Mouse (Mus musculus): Measurements from ENCODE around the gene Nrcam.

Nrcam gene

DNA sequence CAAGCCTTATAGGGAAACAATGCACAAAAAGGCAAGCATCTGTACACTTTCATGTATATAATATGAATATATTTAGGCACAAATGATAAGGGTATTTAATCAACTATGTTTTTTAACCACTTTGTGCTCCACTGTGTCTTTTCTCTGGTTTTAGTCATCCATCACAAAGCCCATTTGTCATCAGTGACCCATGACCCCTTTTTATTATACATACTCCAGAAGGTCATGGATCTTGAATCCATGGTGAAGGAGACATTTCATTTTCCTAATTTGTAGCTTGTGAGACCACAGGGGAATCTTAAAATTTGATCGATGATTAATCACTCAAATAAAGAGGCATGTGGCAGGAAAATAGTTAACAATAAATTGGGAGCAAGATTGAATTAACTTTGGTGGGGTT is 29.2 kb downstream of the Nrcam start:
- DNase-seq (ENCODE audit: low read depth, low spot score) = no peak

- DNase-seq (ENCODE audit: low read depth, low spot score) = no peak
Observed at GRCm38 (mm10) chr12:44371076-44371710, 42.5 kb downstream of the Nrcam start.

- no peak for DNase-seq (ENCODE audit: low read depth, low spot score)
Observed at GRCm38 (mm10) chr12:44375956-44376355, 47.3 kb downstream of the Nrcam start.

DNA sequence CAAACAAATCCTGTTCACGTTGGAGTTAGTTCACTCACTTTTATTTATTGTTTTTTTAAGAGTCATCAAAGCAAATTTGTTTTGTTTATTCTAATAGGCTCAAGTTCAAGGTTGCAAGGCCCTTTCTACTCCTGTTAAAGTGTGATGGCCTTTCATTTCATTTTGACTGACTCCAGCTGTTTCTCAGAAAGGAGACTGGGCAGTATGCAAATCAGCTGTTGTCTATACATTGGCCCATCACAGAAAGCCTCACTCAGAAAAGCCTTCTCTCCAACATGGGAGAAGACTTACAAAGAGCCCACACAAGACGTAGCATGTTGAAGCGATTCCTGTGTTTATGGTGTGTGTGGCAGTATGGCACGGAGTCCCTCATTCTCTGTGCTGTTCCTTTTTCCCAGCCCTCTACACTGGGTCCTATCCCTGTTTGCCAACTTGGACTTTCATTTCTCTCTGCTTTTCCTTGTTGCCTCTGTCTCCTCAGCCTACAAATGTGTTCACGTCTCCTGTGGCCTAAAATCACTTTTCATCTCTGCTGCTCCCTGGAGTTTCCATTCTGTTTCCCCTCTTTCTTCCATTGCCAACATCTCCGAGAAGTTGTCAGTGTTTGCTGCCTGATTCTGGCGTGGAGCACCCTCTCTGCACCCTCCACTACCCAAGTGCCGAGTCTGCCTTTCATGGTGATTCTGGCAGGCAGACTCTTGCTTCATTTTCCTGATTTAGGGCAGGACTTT is 49.9 kb downstream of the Nrcam start:
- DNase-seq (ENCODE audit: low read depth, low spot score) = no peak

DNA sequence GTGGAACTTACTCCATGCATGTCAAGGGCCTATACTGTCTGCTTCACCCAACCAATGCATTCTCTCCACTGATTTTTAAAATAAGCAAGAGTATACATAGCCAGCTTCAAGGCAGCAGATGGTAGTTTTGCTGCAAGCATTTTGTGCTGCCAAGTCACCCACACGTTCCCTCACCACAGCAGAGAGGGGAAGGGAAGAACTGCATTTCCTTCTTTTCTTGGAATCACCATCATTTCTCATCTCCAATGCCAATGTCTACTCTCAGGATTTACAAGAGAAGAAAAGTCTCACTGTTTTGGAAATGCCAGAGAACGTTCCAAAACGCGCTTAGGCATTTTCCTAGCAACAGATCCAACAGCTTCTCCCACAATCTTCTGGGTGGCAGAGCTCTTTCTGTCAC is 52.1 kb downstream of the Nrcam start:
- DNase-seq (ENCODE audit: low read depth, low spot score) = no peak

GRCm38 (mm10) chr12:44386398-44386797 is 57.7 kb downstream of the Nrcam start:
- DNase-seq (ENCODE audit: low read depth, low spot score) = no peak

DNA sequence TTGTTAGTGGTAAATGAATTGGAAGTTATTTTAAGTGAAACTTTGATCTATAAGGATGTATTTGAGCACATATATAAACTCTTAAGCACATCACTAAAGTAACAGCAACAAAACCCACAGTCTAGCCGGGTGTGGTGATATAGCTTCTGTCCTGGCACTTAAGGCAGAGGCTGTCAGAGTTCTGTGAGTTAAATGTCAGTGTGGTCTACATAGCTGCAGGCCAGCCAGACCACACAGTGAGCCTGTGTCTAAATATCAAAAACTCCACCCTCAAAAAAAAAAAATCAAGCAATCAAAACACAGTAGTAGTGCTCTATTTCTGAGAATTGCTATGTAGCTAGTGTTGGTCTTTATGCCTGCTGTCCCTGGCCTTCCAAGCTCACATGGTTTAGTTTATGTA is 59.5 kb downstream of the Nrcam start:
- no peak for DNase-seq (ENCODE audit: low read depth, low spot score)

- no peak for DNase-seq (ENCODE audit: low read depth, low spot score)
Observed at GRCm38 (mm10) chr12:44390391-44391137, 61.9 kb downstream of the Nrcam start.

- DNase-seq (ENCODE audit: low read depth, low spot score) = no peak
Observed at GRCm38 (mm10) chr12:44394901-44395300, 66.2 kb downstream of the Nrcam start.

DNA sequence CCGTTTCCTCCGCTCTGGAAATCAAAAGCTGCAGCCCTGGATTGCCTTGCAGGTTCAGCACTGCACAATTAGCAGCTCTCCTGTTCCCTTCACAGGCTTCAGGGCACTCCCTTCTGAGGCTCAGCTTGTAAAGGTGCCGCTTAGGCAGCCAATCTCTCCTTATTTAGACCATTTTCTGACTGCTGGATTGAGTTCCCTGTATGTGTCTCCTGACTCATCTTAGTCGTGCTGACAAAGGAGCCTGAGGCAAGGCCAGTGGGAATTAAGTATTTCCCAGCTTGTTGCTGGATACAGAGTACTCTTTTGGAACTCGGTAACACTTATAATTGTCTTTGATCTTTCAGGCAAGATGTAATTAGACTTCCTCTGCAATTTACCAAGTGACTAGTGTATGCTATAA is 69.1 kb downstream of the Nrcam start:
- DNase-seq (ENCODE audit: low read depth, low spot score) = no peak

DNA sequence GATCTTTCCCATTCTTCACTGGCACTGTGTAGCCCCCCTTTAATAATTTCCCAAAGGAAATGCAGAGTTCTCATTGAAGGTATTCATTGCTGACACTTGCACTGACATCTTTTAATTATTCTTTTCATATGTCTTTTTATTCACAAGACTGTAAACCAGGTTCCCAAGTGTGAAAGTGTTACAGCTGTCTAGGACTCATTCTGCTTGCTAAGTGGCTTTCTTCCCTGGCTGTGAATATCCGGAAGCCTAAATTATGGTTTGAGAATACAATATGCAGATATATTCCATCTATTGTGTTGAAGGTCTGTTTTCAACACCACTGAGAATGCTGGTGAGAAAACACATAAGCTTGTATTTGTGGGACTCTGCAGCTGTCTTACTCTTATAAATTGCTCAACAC is 73.4 kb downstream of the Nrcam start:
- no peak for DNase-seq (ENCODE audit: low read depth, low spot score)

DNA sequence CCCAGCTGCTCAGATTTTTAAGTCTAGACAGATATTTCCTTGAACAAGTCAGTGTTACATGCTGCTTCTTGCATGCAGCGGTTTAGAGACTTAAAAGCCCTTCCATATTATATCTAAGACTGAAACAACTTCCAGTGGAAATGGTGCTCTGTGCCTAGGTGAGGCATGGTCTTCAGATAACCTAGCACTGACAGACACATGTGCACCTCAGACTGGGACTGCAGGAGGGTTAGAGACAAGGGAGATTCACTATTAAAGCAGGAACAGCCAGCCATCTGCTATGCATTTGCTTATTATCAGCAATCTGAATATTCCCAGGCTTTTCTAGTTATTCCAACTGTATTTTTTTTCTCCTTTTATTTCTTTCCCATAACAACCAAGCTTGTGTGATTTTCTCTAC is 74.6 kb downstream of the Nrcam start:
- DNase-seq (ENCODE audit: low read depth, low spot score) = no peak

DNA sequence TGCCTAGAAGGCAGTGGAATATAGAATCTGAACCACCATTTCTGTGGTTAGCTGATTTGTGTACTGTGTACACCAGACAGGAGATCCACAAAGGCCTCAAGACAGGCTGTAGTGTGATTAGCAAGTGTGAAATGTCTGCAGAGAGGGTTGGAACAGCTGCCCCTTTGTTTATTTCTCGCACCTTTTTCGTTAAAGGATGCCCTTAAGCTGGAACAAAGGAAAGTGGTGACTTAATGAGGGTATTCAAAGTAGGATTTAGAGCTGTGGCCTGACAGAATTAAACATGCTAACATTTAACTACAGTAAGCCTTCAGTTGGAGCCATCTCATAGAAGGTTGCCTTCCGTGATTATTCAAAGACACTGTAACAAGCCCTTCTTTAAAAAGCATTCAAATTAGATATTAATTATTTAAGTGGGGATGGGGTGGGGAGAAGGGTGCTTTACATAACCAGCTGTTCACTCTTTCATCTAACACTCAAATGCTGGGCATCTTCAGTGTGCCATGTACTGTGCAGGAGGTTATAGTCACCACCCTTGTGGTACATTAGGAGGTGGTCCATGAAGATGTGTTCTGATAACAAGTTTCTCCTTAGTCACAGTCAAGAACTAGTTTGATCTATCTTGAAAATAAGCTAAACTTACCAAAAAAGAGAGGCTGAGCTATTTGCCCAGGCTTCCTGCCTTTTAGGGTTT is 75.2 kb downstream of the Nrcam start:
- no peak for DNase-seq (ENCODE audit: low read depth, low spot score)

GRCm38 (mm10) chr12:44409786-44410185 is 81.1 kb downstream of the Nrcam start:
- DNase-seq (ENCODE audit: low read depth, low spot score) = no peak

DNA sequence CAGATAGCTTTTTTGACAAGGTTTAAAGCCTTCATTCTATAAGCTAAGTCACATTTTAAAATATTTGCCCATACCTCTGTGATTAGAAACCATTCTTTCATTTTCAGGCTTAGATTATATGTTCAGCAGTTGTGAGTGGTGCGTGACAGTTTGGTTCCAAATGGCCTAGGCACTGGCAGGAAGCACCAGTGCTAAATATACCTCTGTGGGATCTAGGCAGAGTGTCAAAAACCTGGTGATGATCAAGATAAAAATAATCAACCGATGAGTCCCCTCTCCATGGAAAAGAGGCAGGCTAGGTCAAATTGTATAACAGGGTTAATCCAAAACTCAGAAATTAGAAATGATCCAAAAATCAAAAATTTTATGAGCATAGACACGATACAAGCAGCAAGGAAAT is 82.3 kb downstream of the Nrcam start:
- no peak for DNase-seq (ENCODE audit: low read depth, low spot score)

DNA sequence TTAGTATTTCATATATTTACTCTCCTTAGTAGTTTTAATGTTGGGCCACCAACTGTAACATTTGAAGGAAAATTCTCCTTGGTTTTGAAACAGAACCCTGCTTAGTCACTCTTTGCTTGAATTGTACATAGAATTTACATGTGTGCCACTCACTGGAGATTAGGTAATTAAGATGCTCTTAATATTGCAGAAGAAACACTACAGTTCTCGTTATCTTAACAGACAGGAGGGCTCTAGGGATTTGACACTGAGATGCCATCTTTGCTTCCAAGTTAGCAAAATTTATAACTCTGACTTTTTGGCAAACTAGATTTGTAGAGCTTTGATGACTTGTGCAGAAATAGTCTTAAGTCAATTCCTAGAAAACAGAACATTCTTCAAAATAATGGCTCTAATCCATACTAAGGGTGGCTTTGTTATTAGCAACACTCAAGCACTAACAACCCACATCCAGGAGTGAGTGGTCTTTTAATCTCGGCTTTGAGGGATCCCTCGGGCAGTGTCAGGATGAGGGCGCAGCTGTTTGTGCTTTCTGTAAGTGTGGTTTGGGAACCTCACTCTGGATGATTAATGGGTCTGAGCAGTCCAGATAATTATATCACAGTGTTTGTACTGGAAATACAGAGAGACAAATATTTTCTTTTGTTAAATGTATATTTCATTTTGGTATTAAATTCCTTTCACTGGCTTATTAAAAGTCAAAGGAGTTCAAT is 93.6 kb downstream of the Nrcam start:
- DNase-seq (ENCODE audit: low read depth, low spot score) = no peak

DNA sequence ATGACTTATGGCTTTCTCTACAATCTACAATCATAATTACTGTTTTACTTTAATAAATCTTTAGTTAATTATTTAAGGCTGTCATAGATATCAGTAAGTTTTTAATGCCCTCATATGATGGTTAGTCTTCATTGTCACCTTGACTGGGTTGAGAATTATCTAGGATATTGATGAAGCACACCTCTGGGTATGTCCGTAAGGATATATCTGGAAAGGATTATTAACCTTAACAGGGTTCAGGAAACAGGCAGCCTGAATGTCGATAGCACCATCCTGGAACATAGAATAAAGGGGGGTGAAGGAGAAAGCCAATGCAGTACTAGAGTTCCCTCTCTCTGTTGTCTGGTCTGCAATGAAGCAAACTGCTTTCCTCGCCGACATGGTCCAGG is 94.2 kb downstream of the Nrcam start:
- DNase-seq (ENCODE audit: low read depth, low spot score) = no peak

- no peak for DNase-seq (ENCODE audit: low read depth, low spot score)
Observed at GRCm38 (mm10) chr12:44424011-44424410, 95.3 kb downstream of the Nrcam start.

DNA sequence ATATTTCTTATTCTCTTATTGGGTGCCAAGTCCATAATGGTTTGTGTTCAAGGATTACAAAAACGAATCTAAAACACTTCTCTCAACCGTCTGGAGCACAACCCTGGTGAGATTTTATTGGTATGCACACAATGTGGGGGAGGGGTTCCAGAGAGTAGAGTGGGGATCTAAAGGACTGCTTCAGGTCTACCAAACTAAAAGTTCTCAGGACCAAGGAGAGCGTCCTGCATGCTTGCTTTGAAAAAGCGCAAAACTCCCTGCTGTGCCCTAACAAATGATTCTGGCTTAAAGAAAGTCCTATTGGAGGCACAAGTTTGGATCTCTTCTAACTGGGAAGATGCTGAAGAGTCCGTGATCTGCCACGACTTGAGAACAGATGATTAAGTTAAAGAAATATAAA is 96.4 kb downstream of the Nrcam start:
- DNase-seq (ENCODE audit: low read depth, low spot score) = no peak

- no peak for DNase-seq (ENCODE audit: low read depth, low spot score)
Observed at GRCm38 (mm10) chr12:44430335-44430734, 101.7 kb downstream of the Nrcam start.

DNA sequence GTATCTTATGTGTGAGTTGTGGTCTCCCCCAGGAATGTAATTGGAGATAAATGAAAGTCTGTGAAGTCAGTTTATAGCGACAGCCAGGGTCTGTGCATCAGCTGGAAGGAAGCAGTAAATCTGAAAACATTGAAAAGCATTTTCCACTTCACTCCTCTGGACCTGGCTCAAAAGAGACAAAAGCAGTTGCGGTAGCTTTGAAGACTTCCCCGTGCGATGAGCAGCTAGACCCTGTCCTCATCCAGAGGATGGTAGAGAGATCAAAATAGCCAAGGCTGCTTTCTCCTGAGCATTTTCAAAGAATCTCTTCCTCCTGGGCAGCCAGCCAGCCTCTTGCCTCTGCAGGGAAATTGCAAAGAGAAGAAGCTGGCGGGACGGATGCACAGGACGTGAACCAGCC is 102.3 kb downstream of the Nrcam start:
- no peak for DNase-seq (ENCODE audit: low read depth, low spot score)

GRCm38 (mm10) chr12:44432727-44433126 is 104.0 kb downstream of the Nrcam start:
- no peak for DNase-seq (ENCODE audit: low read depth, low spot score)
